Mouse (Mus musculus): ENCODE results near the gene Rpl37. TPM values are rescaled to one million over a fixed set of nuclear protein-coding genes. Genes with fewer than 3 reads are reported as not detected.

The Rpl37 gene
- total and polyA plus RNA-seq, 2 experiments from 2014 or later: 281 to 404 TPM

- WGBS: under 1% methylated on average over 58 of the region's 80 CpGs
Measured at GRCm38 (mm10) chr15:5143361-5144020, 27.0 kb downstream of the Rpl37 start, which contains the start of gene Prkaa1. Prkaa1 (plus strand) TSS chr15:5143861.

GRCm38 (mm10) chr15:5144021-5144778, 27.8 kb downstream of the Rpl37 start:
- Histone ChIP-seq H3K36me3 (ENCODE audit: insufficient read depth, low read length) (no peaks in the 10 kb centered on the region), H3K9ac (replicated peaks; ENCODE audit: low read length, poor library complexity, severe bottlenecking) (peak overlapping the region; percentile 68), H3K4me1 (ENCODE audit: insufficient read depth, low read length) (peaks cover 6% of the 10 kb centered on the region), H3K27ac (ENCODE audit: low read depth, low read length) (peak overlapping the region; percentile 86), H3K9me3 (ENCODE audit: low read length) (no peaks in the 10 kb centered on the region), H3K4me2 (ENCODE audit: low read depth, low read length, poor library complexity, severe bottlenecking) (peak overlapping the region; percentile 76), H3K27me3 (ENCODE audit: insufficient read depth, low read length) (no peaks in the 10 kb centered on the region), H3K4me3 (ENCODE audit: low read depth, low read length) (peak overlapping the region; percentile 61)
- ATAC-seq (ENCODE audit: low FRiP score) (peak; percentile 88), DNase-seq (ENCODE audit: low spot score) (peak; percentile 67)
- TF ChIP-seq CTCF (IDR thresholded peaks at IDR 0.05): peak; percentile 46
- WGBS: 2% methylated on average over 46 of the region's 61 CpGs

More at GRCm38 (mm10) chr15:5143361-5144020, 27.0 kb downstream of the Rpl37 start, which contains the start of gene Prkaa1:
- DNase-seq (ENCODE audit: low spot score): peak; percentile 75
- no peaks in the 10 kb centered on the region for H3K27me3 ChIP-seq (ENCODE audit: insufficient read depth, low read length)
- peak; percentile 28; the same call in 1 of the 2 replicates for TF ChIP-seq CTCF (IDR thresholded peaks at IDR 0.05)
- H3K27ac ChIP-seq (ENCODE audit: low read depth, low read length): peak within 1 kb of the TSS; percentile 86
- peaks cover 6% of the 10 kb centered on the region for H3K4me1 ChIP-seq (ENCODE audit: insufficient read depth, low read length)
- H3K4me3 ChIP-seq (ENCODE audit: low read depth, low read length): peak within 1 kb of the TSS; percentile 61
- H3K9me3 ChIP-seq (ENCODE audit: low read length): no peaks in the 10 kb centered on the region
- ATAC-seq (ENCODE audit: low FRiP score): peak; percentile 93
- H3K4me2 ChIP-seq (ENCODE audit: low read depth, low read length, poor library complexity, severe bottlenecking): peak within 1 kb of the TSS; percentile 76
- H3K36me3 ChIP-seq (ENCODE audit: insufficient read depth, low read length): no peaks in the 10 kb centered on the region
- peak within 1 kb of the TSS; percentile 68 for H3K9ac ChIP-seq (replicated peaks; ENCODE audit: low read length, poor library complexity, severe bottlenecking)

- no peak for DNase-seq (ENCODE audit: low spot score)
- H3K27ac ChIP-seq (ENCODE audit: low read depth, low read length): no peak overlapping the region
- no peaks in the 10 kb centered on the region for H3K27me3 ChIP-seq (ENCODE audit: insufficient read depth, low read length)
- peak overlapping the region; percentile 61 for H3K4me3 ChIP-seq (ENCODE audit: low read depth, low read length)
- no peaks in the 10 kb centered on the region for H3K36me3 ChIP-seq (ENCODE audit: insufficient read depth, low read length)
- no peaks in the 10 kb centered on the region for H3K9me3 ChIP-seq (ENCODE audit: low read length)
- no peak for ATAC-seq (ENCODE audit: low FRiP score)
- peak overlapping the region; percentile 76 for H3K4me2 ChIP-seq (ENCODE audit: low read depth, low read length, poor library complexity, severe bottlenecking)
- TF ChIP-seq CTCF (IDR thresholded peaks at IDR 0.05): no peak
- 0 out of 2 replicates have a peak overlapping the region, but pooled peaks have one; percentile 68 for H3K9ac ChIP-seq (replicated peaks; ENCODE audit: low read length, poor library complexity, severe bottlenecking)
- 52% methylated on average over 9 of the region's 9 CpGs for WGBS
- peaks cover 6% of the 10 kb centered on the region for H3K4me1 ChIP-seq (ENCODE audit: insufficient read depth, low read length)
Measured at GRCm38 (mm10) chr15:5145196-5145945, 28.9 kb downstream of the Rpl37 start.

DNA sequence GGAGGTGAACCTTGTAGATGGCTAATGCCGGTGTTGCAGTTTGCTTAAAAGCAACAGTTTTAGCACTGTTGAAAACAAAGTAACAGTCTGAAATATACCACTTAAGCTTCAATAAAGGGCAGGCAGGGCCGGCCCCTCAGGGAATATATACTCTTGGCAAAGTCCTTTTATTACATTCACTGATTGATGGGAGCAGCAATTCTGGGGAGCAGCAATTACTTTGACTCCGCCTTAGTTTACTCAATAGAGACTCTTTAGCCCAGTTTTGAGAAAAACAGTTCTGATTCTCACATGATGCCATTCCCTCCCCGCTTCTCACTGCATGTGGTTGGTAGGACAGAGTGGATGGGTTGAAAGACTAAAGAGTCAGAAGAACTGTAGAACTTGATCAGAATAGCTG, 32.7 kb downstream of the Rpl37 start:
- Histone ChIP-seq H3K4me1 (ENCODE audit: insufficient read depth, low read length) (peaks cover 6% of the 10 kb centered on the region), H3K27me3 (ENCODE audit: insufficient read depth, low read length) (no peaks in the 10 kb centered on the region), H3K36me3 (ENCODE audit: insufficient read depth, low read length) (no peaks in the 10 kb centered on the region), H3K4me3 (ENCODE audit: low read depth, low read length) (no peak overlapping the region), H3K27ac (ENCODE audit: low read depth, low read length) (no peak overlapping the region), H3K4me2 (ENCODE audit: low read depth, low read length, poor library complexity, severe bottlenecking) (no peak overlapping the region), H3K9ac (replicated peaks; ENCODE audit: low read length, poor library complexity, severe bottlenecking) (no peak overlapping the region), H3K9me3 (ENCODE audit: low read length) (no peaks in the 10 kb centered on the region)
- ATAC-seq (ENCODE audit: low FRiP score): no peak
- WGBS: 90% methylated on average over 4 of the region's 4 CpGs
- TF ChIP-seq CTCF (IDR thresholded peaks at IDR 0.05): no peak
- DNase-seq (ENCODE audit: low spot score): no peak

GRCm38 (mm10) chr15:5152171-5152570, 35.7 kb downstream of the Rpl37 start:
- ATAC-seq (ENCODE audit: low FRiP score): no peak
- H3K27me3 ChIP-seq (ENCODE audit: insufficient read depth, low read length): no peaks in the 10 kb centered on the region
- 94% methylated on average over 6 of the region's 6 CpGs for WGBS

More at GRCm38 (mm10) chr15:5152171-5152570, 35.7 kb downstream of the Rpl37 start:
- no peak overlapping the region for H3K27ac ChIP-seq (ENCODE audit: low read depth, low read length)
- H3K36me3 ChIP-seq (ENCODE audit: insufficient read depth, low read length): no peaks in the 10 kb centered on the region
- no peak for TF ChIP-seq CTCF (IDR thresholded peaks at IDR 0.05)
- DNase-seq (ENCODE audit: low spot score): no peak
- H3K9ac ChIP-seq (replicated peaks; ENCODE audit: low read length, poor library complexity, severe bottlenecking): no peak overlapping the region
- no peaks in the 10 kb centered on the region for H3K4me1 ChIP-seq (ENCODE audit: insufficient read depth, low read length)
- H3K9me3 ChIP-seq (ENCODE audit: low read length): no peaks in the 10 kb centered on the region
- H3K4me2 ChIP-seq (ENCODE audit: low read depth, low read length, poor library complexity, severe bottlenecking): no peak overlapping the region
- H3K4me3 ChIP-seq (ENCODE audit: low read depth, low read length): no peak overlapping the region

Data from midbrain, postnatal 0 days (tissue).